Mouse (Mus musculus): ENCODE data around the gene Tmem33. TPM values are rescaled to one million over a fixed set of nuclear protein-coding genes. Genes with fewer than 3 reads are reported as not detected.

Gene Tmem33
- polyA plus RNA-seq, 1 experiment from 2014 or later, result 83.5 TPM

DNA sequence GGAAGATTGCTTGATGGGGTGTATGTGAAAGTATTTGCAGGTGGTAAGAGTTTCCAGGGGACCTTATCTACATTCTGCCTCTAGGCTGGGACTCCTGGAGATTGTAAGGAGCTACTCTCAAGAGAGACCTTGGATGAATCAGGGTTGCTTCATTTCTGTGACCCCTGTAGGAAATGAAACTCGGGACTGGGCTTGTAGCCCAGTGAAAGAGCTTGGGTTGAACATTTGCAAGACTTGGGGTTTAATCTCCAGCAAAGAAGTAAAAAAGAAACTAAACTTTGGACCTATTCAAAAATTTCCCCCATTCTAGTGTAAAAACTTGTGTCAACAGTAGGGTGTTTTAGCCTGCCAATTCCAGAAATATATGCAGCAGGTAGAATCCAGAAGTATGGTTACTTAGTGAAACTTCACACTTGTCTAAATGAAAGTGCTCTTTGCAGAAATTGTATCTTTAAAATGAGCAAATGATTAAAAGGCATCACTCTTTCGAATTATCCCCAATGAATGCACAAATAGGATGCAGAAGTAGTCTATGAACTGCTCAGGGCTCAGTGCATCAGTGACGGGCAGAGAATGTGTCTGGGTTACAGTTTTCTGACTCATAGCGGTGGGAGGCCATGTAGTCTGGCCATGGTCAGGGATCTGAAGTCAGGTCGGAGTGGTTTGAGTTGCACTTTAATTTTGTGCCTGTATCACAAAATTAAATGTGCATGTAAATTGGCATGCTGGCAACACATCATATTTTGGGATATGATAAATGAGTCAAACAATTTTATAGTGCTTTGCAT, 36.9 kb downstream of the Tmem33 start:
- WGBS, result 85% methylated on average over 5 of the region's 5 CpGs
- Histone ChIP-seq H3K27me3 (replicated peaks; ENCODE audit: insufficient read depth, low read length) (no peaks in the 10 kb centered on the region), H3K9ac (replicated peaks; ENCODE audit: low read depth) (no peak overlapping the region), H3K4me3 (ENCODE audit: low read depth, low read length) (no peak overlapping the region), H3K4me1 (ENCODE audit: insufficient read depth, low read depth, low read length) (no peaks in the 10 kb centered on the region), H3K9me3 (ENCODE audit: low read length) (no peaks in the 10 kb centered on the region), H3K4me2 (replicated peaks; ENCODE audit: low read depth, low read length) (no peak overlapping the region), H3K27ac (ENCODE audit: low read length) (no peak overlapping the region), H3K36me3 (ENCODE audit: insufficient read depth, low read length) (peaks cover 8% of the 10 kb centered on the region; the same call in 1 of the 2 replicates)
- no peak for DNase-seq (ENCODE audit: low spot score)
- TF ChIP-seq EP300 (IDR thresholded peaks at IDR 0.05), result no peak
- TF ChIP-seq CTCF (IDR thresholded peaks at IDR 0.05), result no peak
- ATAC-seq, result no peak

DNA sequence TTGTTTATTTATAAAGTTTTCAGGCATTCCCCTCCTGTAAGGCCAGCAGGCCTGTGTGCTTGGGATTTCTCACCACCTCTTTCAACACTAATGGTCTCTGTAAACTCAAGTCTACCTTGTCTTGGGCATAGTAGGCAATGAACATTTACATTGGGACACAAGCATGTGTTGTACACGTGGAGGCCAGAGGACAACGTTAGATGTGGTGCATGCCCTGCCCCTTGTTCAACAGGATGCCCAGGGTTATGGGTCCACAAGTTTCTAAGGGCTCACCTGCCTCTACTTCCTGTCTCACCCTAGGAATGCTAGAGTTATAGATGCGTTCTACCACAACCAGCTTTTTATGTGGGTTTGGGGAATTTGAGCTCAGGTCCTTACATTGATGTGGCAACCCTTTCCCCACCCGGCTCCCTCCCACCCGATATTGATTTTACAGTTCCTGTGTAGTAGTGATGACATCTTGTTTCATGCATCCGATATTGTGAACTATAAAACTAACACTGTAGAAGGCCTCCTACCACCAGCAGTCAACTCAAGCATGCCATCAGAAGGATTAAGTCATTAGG, 39.6 kb downstream of the Tmem33 start:
- Histone ChIP-seq H3K36me3 (ENCODE audit: insufficient read depth, low read length) (no peaks in the 10 kb centered on the region), H3K27ac (ENCODE audit: low read length) (no peak overlapping the region), H3K9me3 (ENCODE audit: low read length) (no peaks in the 10 kb centered on the region), H3K9ac (replicated peaks; ENCODE audit: low read depth) (no peak overlapping the region), H3K4me1 (ENCODE audit: insufficient read depth, low read depth, low read length) (no peaks in the 10 kb centered on the region), H3K4me3 (ENCODE audit: low read depth, low read length) (no peak overlapping the region), H3K27me3 (replicated peaks; ENCODE audit: insufficient read depth, low read length) (no peaks in the 10 kb centered on the region), H3K4me2 (replicated peaks; ENCODE audit: low read depth, low read length) (no peak overlapping the region)
- no peak for ATAC-seq
- TF ChIP-seq CTCF (IDR thresholded peaks at IDR 0.05) (no peak), EP300 (IDR thresholded peaks at IDR 0.05) (no peak)
- 92% methylated on average over 6 of the region's 6 CpGs for WGBS
- no peak for DNase-seq (ENCODE audit: low spot score)

DNA sequence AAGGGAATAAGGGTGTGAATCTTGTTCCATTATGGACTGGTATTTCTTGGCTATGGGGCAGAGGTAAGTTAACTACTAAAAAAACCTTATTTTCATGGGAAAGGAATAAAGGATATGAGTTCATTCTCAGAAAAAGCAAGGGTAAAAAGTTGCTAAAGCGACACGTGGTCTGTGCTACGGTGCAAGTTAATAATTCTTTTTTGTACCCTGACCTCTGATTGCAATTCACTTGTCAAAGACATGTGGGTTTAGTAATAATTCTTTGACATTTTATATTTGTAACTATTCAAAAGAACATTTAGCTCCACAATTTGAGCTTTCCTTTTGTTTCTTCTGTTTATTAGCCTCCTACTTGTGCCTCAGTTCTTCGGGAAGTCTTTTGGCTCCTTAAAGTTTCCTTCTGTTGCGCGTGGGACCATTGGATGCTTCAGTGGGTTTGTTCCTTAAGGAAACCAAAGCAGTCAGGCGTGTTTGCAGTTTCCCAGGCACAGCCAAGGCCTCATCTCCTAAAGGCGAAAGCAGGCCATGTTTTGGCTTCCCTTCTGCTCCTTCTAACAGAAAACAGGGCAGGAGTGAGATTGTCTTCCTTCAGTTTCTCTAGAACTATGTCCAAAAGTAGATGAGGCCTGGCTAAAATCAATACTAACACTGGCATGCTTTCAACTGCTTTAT, 40.7 kb downstream of the Tmem33 start:
- DNase-seq (ENCODE audit: low spot score), result no peak
- H3K4me2 ChIP-seq (replicated peaks; ENCODE audit: low read depth, low read length), result no peak overlapping the region
- ATAC-seq, result no peak
- no peaks in the 10 kb centered on the region for H3K27me3 ChIP-seq (replicated peaks; ENCODE audit: insufficient read depth, low read length)
- H3K4me1 ChIP-seq (ENCODE audit: insufficient read depth, low read depth, low read length), result no peaks in the 10 kb centered on the region
- TF ChIP-seq EP300 (IDR thresholded peaks at IDR 0.05), result no peak
- TF ChIP-seq CTCF (IDR thresholded peaks at IDR 0.05), result no peak
- 96% methylated on average over 8 of the region's 8 CpGs for WGBS
- no peaks in the 10 kb centered on the region for H3K36me3 ChIP-seq (ENCODE audit: insufficient read depth, low read length)
- no peak overlapping the region for H3K9ac ChIP-seq (replicated peaks; ENCODE audit: low read depth)
- H3K4me3 ChIP-seq (ENCODE audit: low read depth, low read length), result no peak overlapping the region
- no peak overlapping the region for H3K27ac ChIP-seq (ENCODE audit: low read length)
- H3K9me3 ChIP-seq (ENCODE audit: low read length), result no peaks in the 10 kb centered on the region

DNA sequence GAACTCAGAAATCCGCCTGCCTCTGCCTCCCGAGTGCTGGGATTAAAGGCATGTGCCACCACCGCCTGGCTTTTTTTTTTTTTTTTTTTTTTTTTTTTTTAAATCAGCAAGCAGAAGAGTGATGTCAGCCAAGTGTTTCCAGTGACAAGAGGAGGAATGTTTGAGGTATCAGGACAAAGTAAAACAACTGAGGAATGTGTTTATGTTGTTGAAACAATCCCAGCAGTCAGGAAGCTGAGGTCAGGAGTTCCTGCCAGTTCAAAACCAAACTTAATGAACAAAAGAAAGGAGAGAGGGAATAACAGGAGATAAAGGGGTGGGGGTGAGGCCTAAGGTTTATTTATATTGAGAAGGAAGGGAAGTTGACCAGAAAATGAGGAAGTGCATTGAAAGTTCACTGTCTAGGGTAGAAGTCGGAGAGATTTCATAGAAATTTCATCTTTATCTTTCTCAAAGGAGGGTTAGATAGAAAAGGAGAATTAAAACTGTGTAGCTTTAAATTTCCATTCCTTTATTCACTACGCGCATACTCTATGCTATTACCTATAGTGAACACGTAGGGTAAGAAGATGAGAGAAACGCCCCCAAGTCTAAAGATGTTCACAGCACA, 41.5 kb downstream of the Tmem33 start:
- no peak overlapping the region for H3K9ac ChIP-seq (replicated peaks; ENCODE audit: low read depth)
- ATAC-seq, result 0 out of 2 replicates have a peak, but pooled peaks have one; percentile 12
- H3K27me3 ChIP-seq (replicated peaks; ENCODE audit: insufficient read depth, low read length), result no peaks in the 10 kb centered on the region
- DNase-seq (ENCODE audit: low spot score), result peak; percentile 37
- WGBS, result 57% methylated on average over 8 of the region's 8 CpGs
- H3K4me2 ChIP-seq (replicated peaks; ENCODE audit: low read depth, low read length), result no peak overlapping the region
- TF ChIP-seq EP300 (IDR thresholded peaks at IDR 0.05) (peak; percentile 66), CTCF (IDR thresholded peaks at IDR 0.05) (no peak)
- no peaks in the 10 kb centered on the region for H3K9me3 ChIP-seq (ENCODE audit: low read length)
- no peaks in the 10 kb centered on the region for H3K4me1 ChIP-seq (ENCODE audit: insufficient read depth, low read depth, low read length)
- H3K36me3 ChIP-seq (ENCODE audit: insufficient read depth, low read length), result no peaks in the 10 kb centered on the region
- no peak overlapping the region for H3K27ac ChIP-seq (ENCODE audit: low read length)
- H3K4me3 ChIP-seq (ENCODE audit: low read depth, low read length), result no peak overlapping the region

DNA sequence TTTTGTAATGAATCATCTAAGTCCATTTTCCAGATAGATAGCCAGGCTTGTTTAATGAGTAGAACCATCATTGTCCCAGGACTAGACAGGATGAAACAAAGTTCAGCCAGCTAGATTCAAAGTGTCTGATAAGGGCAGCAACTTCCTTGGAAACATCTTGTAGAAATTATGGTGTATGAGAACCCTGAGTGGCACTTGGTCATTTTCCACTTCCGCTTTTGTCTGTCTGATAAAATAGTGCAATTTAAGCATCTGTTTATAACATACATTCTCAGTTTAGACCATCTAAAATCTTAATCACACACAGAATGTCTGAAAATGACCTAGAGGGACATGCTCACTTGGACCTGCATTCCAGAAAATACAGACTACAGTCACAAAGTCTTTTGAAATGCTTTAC, 43.5 kb downstream of the Tmem33 start:
- Histone ChIP-seq H3K9ac (replicated peaks; ENCODE audit: low read depth) (no peak overlapping the region), H3K4me2 (replicated peaks; ENCODE audit: low read depth, low read length) (no peak overlapping the region), H3K4me1 (ENCODE audit: insufficient read depth, low read depth, low read length) (peaks cover 6% of the 10 kb centered on the region; the same call in 1 of the 2 replicates), H3K27me3 (replicated peaks; ENCODE audit: insufficient read depth, low read length) (no peaks in the 10 kb centered on the region), H3K36me3 (ENCODE audit: insufficient read depth, low read length) (no peaks in the 10 kb centered on the region), H3K9me3 (ENCODE audit: low read length) (no peaks in the 10 kb centered on the region), H3K4me3 (ENCODE audit: low read depth, low read length) (no peak overlapping the region), H3K27ac (ENCODE audit: low read length) (no peak overlapping the region)
- no peak for DNase-seq (ENCODE audit: low spot score)
- no peak for ATAC-seq
- 67% methylated on average over 1 of the region's 1 CpGs for WGBS
- TF ChIP-seq CTCF (IDR thresholded peaks at IDR 0.05), result no peak
- TF ChIP-seq EP300 (IDR thresholded peaks at IDR 0.05), result no peak
